Mouse (Mus musculus) forebrain, postnatal 0 days (tissue): Measurements from ENCODE around the gene Auts2. TPM values are rescaled to one million over a fixed set of nuclear protein-coding genes. Genes with fewer than 3 reads are reported as not detected.
A peak's percentile ranks its signal among the peaks of the same experiment; 100 is the strongest.

Experiments used
- ATAC-seq: fragments of 200-750 bp; cut with Nextera tagmentation; 2 replicates; pipeline ENCODE4 v1.8.0; 2017; ENCODE audit warnings: mild to moderate bottlenecking, moderate library complexity
- DNase-seq: peaks from one replicate; pipeline ENCODE4 v3.0.0-alpha.2; 2015
- H3K27ac ChIP-seq: fragments of 300-500 bp; sonication (generic); 2 replicates; pipeline ENCODE4 v1.5.1; 2014; ENCODE audit warnings: low read depth, mild to moderate bottlenecking, antibody characterized with exemption, low read length, moderate library complexity, mixed read lengths
- H3K27me3 ChIP-seq: fragments of 300-500 bp; sonication (generic); 2 replicates; pipeline ENCODE4 v1.6.1; 2014; ENCODE audit warnings: mild to moderate bottlenecking, low read length, mixed read lengths; ENCODE audit not compliant: insufficient read depth
- H3K36me3 ChIP-seq: fragments of 300-500 bp; sonication (generic); 2 replicates; pipeline ENCODE4 v1.6.1; 2014; ENCODE audit warnings: mild to moderate bottlenecking, moderate library complexity; ENCODE audit not compliant: insufficient read depth
- H3K4me1 ChIP-seq: fragments of 300-500 bp; sonication (generic); 2 replicates; pipeline ENCODE4 v1.6.1; 2014; ENCODE audit warnings: antibody characterized with exemption; ENCODE audit not compliant: insufficient read depth
- H3K4me2 ChIP-seq: fragments of 300-500 bp; sonication (generic); 2 replicates; pipeline ENCODE4 v1.6.1; 2014; ENCODE audit warnings: low read depth, mild to moderate bottlenecking, moderate library complexity
- H3K4me3 ChIP-seq: fragments of 300-500 bp; sonication (generic); 2 replicates; pipeline ENCODE4 v1.5.1; 2014; ENCODE audit warnings: low read depth, low read length, mixed read lengths
- H3K9ac ChIP-seq: fragments of 300-500 bp; sonication (generic); 2 replicates; pipeline ENCODE4 v1.6.1; 2014; ENCODE audit warnings: mild to moderate bottlenecking
- H3K9me3 ChIP-seq: fragments of 300-500 bp; sonication (generic); 2 replicates; pipeline ENCODE4 v1.6.1; 2016; ENCODE audit warnings: low read length
- CTCF ChIP-seq: sonication (generic); IDR thresholded peaks from 2 replicates; pipeline ENCODE4 v1.5.1; 2016; ENCODE audit warnings: antibody characterized with exemption, control low read depth, low read depth
- WGBS: fragments of 180-500 bp; shearing (Covaris S2); extraction: QIAGEN DNeasy Blood & Tissue Kit; methylation state at CpG from one replicate; pipeline ENCODE4 v1.1.7; 2014; 5-methylcytosine and 5-hydroxymethylcytosine counted together
- polyA plus RNA-seq: library from polyadenylated mRNA; unstranded; fragments of >200 nt; fragmentation: Nextera tagmentation; extraction: Ambion mirVana; gene quantifications from 2 replicates; pipeline ENCODE4 v1.2.1, GENCODE M21; 2015
- total RNA-seq: library from RNA; depleted of rRNA; stranded (reverse); fragments of >200 nt; gene quantifications from 2 replicates; pipeline ENCODE4 v1.2.3, GENCODE M21; 2014

The Auts2 gene
- total and polyA plus RNA-seq, 2 experiments from 2014 or later, result 40.9 to 66.2 TPM

DNA sequence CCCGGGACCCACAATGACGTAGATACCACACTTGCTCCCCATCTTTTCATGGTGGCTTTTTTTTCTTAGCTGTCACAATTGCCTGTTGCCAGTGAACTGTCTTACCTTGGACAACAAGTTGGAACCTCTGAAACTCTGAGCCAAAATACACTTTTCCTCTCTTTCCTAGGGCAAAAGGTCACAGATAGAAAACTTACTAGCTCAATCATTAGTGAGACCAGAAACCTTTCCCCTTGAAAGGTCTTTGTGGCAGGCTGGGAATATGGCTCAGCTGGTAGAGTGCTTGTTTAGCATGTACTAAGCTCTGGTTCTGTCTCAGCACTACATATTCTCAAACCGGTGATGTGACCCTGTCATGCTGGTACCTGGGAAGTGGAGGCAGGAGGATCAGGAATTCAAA lies 93.1 kb downstream of the Auts2 start:
- TF ChIP-seq CTCF, result no peak
- WGBS, result 98% methylated on average over 3 of the region's 3 CpGs
- Histone ChIP-seq H3K9me3 (no peaks in the 10 kb centered on the region), H3K4me3 (no peak overlapping the region), H3K4me2 (no peak overlapping the region), H3K36me3 (no peaks in the 10 kb centered on the region), H3K27me3 (no peaks in the 10 kb centered on the region), H3K9ac (no peak overlapping the region), H3K4me1 (0 out of 2 replicates have a peak, but pooled peaks cover 11% of the 10 kb centered on the region), H3K27ac (no peak overlapping the region)
- DNase-seq (no peak), ATAC-seq (no peak)

DNA sequence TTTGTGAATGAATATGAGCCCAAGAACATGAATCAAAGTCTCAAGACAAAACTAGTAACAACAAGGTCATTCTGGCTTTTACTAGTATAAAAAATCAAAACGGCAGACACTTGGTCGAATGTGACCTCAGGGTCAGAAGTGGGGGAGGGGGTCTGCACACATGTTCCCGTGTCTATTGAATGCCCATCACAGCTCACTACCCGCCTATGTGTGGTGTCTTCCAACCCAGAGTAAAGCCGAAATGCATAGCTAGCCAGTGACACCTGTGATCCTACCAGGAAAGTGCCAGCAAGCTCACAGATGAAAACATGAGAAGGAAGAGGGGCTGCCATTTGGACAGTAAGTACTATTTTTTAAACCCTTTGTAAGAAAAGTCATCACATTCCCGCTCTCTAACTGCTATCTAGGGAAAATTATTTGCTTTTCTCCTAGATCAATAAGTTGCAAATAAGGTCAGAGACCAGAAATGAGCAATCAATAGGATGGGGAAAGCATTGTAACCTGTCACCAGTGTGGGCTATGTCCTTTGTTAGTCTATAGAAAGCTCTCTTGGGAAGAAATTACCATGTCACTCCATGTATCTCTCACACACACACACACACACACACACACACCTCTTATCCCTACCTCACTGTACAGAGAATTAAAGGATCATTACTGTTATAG lies 94.6 kb downstream of the Auts2 start:
- Histone ChIP-seq H3K36me3 (no peaks in the 10 kb centered on the region), H3K9me3 (no peaks in the 10 kb centered on the region), H3K4me2 (no peak overlapping the region), H3K4me1 (0 out of 2 replicates have a peak, but pooled peaks cover 14% of the 10 kb centered on the region), H3K27ac (no peak overlapping the region), H3K4me3 (no peak overlapping the region), H3K9ac (no peak overlapping the region), H3K27me3 (no peaks in the 10 kb centered on the region)
- TF ChIP-seq CTCF, result no peak
- ATAC-seq (no peak), DNase-seq (no peak)
- WGBS, result 78% methylated on average over 6 of the region's 6 CpGs

DNA sequence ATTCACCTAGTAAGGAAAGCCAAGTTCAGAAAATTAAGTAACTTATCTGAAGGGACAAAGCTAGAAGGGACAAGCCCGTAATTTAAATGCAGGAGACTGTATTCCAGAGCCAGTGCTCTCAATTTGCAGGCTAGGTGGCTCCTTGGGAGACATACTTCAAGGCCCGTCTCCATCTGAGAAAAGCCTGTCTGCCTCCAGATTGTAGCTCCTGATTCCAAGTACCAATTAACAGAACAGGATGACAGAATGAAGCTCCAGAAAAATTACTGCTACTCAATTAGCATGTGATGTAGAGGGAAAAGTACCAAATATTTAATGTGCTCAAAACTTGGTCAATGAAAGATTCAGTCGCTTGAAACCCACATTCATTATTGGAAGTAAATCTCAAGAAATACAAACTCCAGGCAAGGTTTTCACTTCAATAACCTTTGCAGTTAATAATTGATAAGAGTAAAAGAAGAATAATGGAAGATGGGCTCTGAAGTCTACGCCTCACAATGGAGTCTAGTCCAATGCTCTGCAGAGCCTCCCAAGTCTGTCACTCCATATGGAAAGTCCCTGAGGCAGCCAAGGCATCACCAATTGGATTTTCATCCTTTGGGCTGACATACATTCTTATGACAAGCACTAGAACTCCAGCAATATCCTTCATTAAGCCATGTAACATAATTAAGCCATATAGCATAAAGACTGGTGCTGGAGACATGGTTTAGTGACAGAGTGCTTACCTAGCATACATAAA lies 97.8 kb downstream of the Auts2 start:
- Histone ChIP-seq H3K9ac (no peak overlapping the region), H3K36me3 (no peaks in the 10 kb centered on the region), H3K4me2 (no peak overlapping the region), H3K4me1 (0 out of 2 replicates have a peak, but pooled peaks cover 5% of the 10 kb centered on the region), H3K9me3 (no peaks in the 10 kb centered on the region), H3K27me3 (no peaks in the 10 kb centered on the region), H3K4me3 (no peak overlapping the region), H3K27ac (peak overlapping the region; percentile 64; the same call in 1 of the 2 replicates)
- no peak for TF ChIP-seq CTCF
- WGBS, result 55% methylated on average over 4 of the region's 4 CpGs
- ATAC-seq (peak; percentile 61; the same call in 1 of the 2 replicates), DNase-seq (peak; percentile 62)

- Histone ChIP-seq H3K4me1 (0 out of 2 replicates have a peak, but pooled peaks cover 5% of the 10 kb centered on the region), H3K4me3 (no peak overlapping the region), H3K4me2 (no peak overlapping the region), H3K36me3 (no peaks in the 10 kb centered on the region), H3K9me3 (no peaks in the 10 kb centered on the region), H3K9ac (no peak overlapping the region), H3K27ac (no peak overlapping the region), H3K27me3 (no peaks in the 10 kb centered on the region)
- TF ChIP-seq CTCF, result no peak
- no peak for DNase-seq
- WGBS, result 86% methylated on average over 4 of the region's 4 CpGs
- ATAC-seq, result no peak
These were observed 100.2 kb downstream of the Auts2 start for GRCm38 (mm10) chr5:132442948-132443347.

DNA sequence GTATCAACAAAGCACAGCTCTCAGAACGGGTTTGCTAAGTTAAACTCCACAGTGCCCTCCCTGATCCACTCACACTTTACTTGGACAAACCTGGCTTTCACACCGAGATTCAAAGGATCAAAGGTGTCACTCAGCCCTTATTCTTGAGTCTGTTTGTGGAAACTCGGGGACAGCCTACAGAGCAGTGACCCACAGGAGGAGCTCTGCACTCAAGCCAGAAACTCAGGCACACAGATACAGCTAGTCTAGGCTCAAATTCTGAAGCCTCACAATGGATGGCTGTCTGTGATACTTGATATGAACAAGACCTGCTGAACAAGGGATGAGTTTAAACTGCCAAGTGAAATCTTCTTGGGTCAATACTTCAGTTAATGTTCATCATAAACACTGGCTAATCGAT lies 104.7 kb downstream of the Auts2 start:
- H3K9ac ChIP-seq, result no peak overlapping the region
- H3K4me3 ChIP-seq, result no peak overlapping the region
- H3K27me3 ChIP-seq, result no peaks in the 10 kb centered on the region
- WGBS, result 42% methylated on average over 4 of the region's 4 CpGs
- ATAC-seq (no peak), DNase-seq (no peak)
- no peak overlapping the region for H3K27ac ChIP-seq
- 0 out of 2 replicates have a peak, but pooled peaks cover 8% of the 10 kb centered on the region for H3K4me1 ChIP-seq
- no peaks in the 10 kb centered on the region for H3K36me3 ChIP-seq
- H3K9me3 ChIP-seq, result no peaks in the 10 kb centered on the region
- 0 out of 2 replicates have a peak, but pooled peaks have one; percentile 14 for TF ChIP-seq CTCF
- H3K4me2 ChIP-seq, result no peak overlapping the region

- no peak overlapping the region for H3K4me3 ChIP-seq
- H3K36me3 ChIP-seq, result no peaks in the 10 kb centered on the region
- H3K9ac ChIP-seq, result no peak overlapping the region
- DNase-seq, result no peak
- WGBS, result 41% methylated on average over 8 of the region's 8 CpGs
- no peak for ATAC-seq
- H3K27ac ChIP-seq, result no peak overlapping the region
- no peaks in the 10 kb centered on the region for H3K9me3 ChIP-seq
- no peaks in the 10 kb centered on the region for H3K27me3 ChIP-seq
- H3K4me2 ChIP-seq, result no peak overlapping the region
- 0 out of 2 replicates have a peak, but pooled peaks cover 10% of the 10 kb centered on the region for H3K4me1 ChIP-seq
- TF ChIP-seq CTCF, result 0 out of 2 replicates have a peak, but pooled peaks have one; percentile 7
These were observed 105.2 kb downstream of the Auts2 start for GRCm38 (mm10) chr5:132437994-132438393.

DNA sequence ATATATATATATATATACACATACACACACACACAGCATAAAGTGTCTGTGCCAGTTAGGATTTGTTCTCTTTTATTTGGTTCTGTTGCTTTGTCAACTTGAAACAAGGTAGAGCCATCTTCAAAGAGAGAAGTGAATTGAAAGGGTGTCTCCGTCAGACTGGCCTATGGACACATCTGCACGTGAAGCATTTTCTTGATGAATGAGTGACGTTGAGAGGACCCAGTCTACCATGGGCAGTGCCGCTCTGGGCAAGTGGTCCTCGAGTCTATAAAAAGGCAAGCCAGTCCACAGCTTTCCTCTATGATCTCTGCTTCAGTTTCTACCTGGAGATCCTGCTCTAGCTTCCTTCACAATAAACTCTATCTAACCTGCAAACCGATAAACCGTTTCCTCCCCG lies 105.7 kb downstream of the Auts2 start:
- no peak for TF ChIP-seq CTCF
- no peak overlapping the region for H3K27ac ChIP-seq
- ATAC-seq (no peak), DNase-seq (no peak)
- H3K9me3 ChIP-seq, result no peaks in the 10 kb centered on the region
- no peaks in the 10 kb centered on the region for H3K27me3 ChIP-seq
- WGBS, result 89% methylated on average over 8 of the region's 8 CpGs
- H3K36me3 ChIP-seq, result no peaks in the 10 kb centered on the region
- no peak overlapping the region for H3K4me3 ChIP-seq
- H3K4me1 ChIP-seq, result 0 out of 2 replicates have a peak, but pooled peaks cover 13% of the 10 kb centered on the region
- no peak overlapping the region for H3K4me2 ChIP-seq
- no peak overlapping the region for H3K9ac ChIP-seq
